Mouse (Mus musculus) MEL (cell line): ENCODE measurements around the gene Cbr4. TPM values are rescaled to one million over a fixed set of nuclear protein-coding genes. Genes with fewer than 3 reads are reported as not detected.

ENCODE experiments used
- DNase-seq: peaks from one replicate; pipeline ENCODE4 v3.0.0; 2011; ENCODE audit warnings: low read depth, low spot score
- H3K27ac ChIP-seq: 2 replicates; pipeline ENCODE4 v1.5.1; 2012; ENCODE audit warnings: low read depth, mild to moderate bottlenecking, control low read depth, low read length, moderate library complexity; ENCODE audit not compliant: control insufficient read depth
- H3K27me3 ChIP-seq, 2 experiments: fragments of 150-350 bp in 1 of 2; sonication (generic) in 1 of 2; 2 replicates each; pipeline ENCODE4 v1.6.1; 2012; ENCODE audit warnings: low read length in 2 of 2, mild to moderate bottlenecking in 2 of 2, improper control_type of control experiment in 1 of 2, moderate library complexity in 1 of 2; ENCODE audit not compliant: insufficient read depth in 2 of 2, control insufficient read depth in 1 of 2
- H3K36me3 ChIP-seq, 2 experiments: 2 replicates each; pipeline ENCODE4 v1.6.1; 2012 to 2014; ENCODE audit warnings: low read length in 2 of 2, improper control_type of control experiment in 1 of 2, inconsistent platforms in 1 of 2, mild to moderate bottlenecking in 1 of 2; ENCODE audit not compliant: insufficient read depth in 2 of 2, control insufficient read depth in 1 of 2
- H3K4me1 ChIP-seq, 2 experiments: fragments of 150-350 bp in 1 of 2; sonication (generic) in 1 of 2; 2 replicates each; pipeline ENCODE4 v1.6.1; 2012; ENCODE audit warnings: low read length in 2 of 2, improper control_type of control experiment in 1 of 2, mild to moderate bottlenecking in 1 of 2; ENCODE audit not compliant: insufficient read depth in 2 of 2, control insufficient read depth in 1 of 2
- H3K4me3 ChIP-seq, 2 experiments: fragments of 150-350 bp in 1 of 2; sonication (generic) in 1 of 2; 2 replicates each; pipeline ENCODE4 v1.5.1; 2012; ENCODE audit warnings: low read depth in 2 of 2, low read length in 2 of 2, mild to moderate bottlenecking in 2 of 2, moderate library complexity in 2 of 2, control low read depth in 1 of 2, improper control_type of control experiment in 1 of 2; ENCODE audit not compliant: control insufficient read depth in 1 of 2, insufficient read depth in 1 of 2
- H3K79me2 ChIP-seq: 2 replicates; pipeline ENCODE4 v1.6.1; 2012; ENCODE audit warnings: mild to moderate bottlenecking, low read length, moderate library complexity; ENCODE audit not compliant: control insufficient read depth, poor library complexity, insufficient read depth
- H3K9ac ChIP-seq: 2 replicates; pipeline ENCODE4 v1.6.1; 2012; ENCODE audit warnings: low read depth, mild to moderate bottlenecking, control low read depth, low read length, moderate library complexity; ENCODE audit not compliant: control insufficient read depth, poor library complexity, severe bottlenecking
- H3K9me3 ChIP-seq: fragments of 150-350 bp; sonication (generic); replicated peaks from 2 replicates; pipeline ENCODE4 v1.6.1; 2012; ENCODE audit warnings: mild to moderate bottlenecking, low read length, improper control_type of control experiment, moderate library complexity; ENCODE audit not compliant: insufficient read depth
- BHLHE40 ChIP-seq: IDR thresholded peaks from 2 replicates; pipeline ENCODE4 v1.6.1; 2012; ENCODE audit warnings: low read depth, mild to moderate bottlenecking, inconsistent platforms, low read length, improper control_type of control experiment, borderline replicate concordance
- CHD1 ChIP-seq: IDR thresholded peaks from 2 replicates; pipeline ENCODE4 v1.6.1; 2012; ENCODE audit warnings: low read depth, mild to moderate bottlenecking, inconsistent platforms, low read length, improper control_type of control experiment
- CHD2 ChIP-seq: IDR thresholded peaks from 2 replicates; pipeline ENCODE4 v1.6.1; 2011; ENCODE audit warnings: low read length, improper control_type of control experiment
- CTCF ChIP-seq, 3 experiments: IDR thresholded peaks in 2 of 3; conservative IDR thresholded peaks in 1 of 3; 2 replicates each; pipeline ENCODE4 v1.5.1; 2011 to 2012; ENCODE audit warnings: low read length in 3 of 3, low read depth in 2 of 3, mild to moderate bottlenecking in 2 of 3, improper control_type of control experiment in 1 of 3, inconsistent platforms in 1 of 3, mixed read lengths in 1 of 3, moderate library complexity in 1 of 3; ENCODE audit not compliant: control insufficient read depth in 1 of 3, insufficient read depth in 1 of 3, poor library complexity in 1 of 3, severe bottlenecking in 1 of 3
- E2F4 ChIP-seq: IDR thresholded peaks from 2 replicates; pipeline ENCODE4 v1.6.1; 2011; ENCODE audit warnings: low read depth, low read length, improper control_type of control experiment, borderline replicate concordance
- ELF1 ChIP-seq: IDR thresholded peaks from 2 replicates; pipeline ENCODE4 v1.6.1; 2014; ENCODE audit warnings: low read depth, mild to moderate bottlenecking, inconsistent platforms, low read length, improper control_type of control experiment, moderate library complexity
- EP300 ChIP-seq, 2 experiments: IDR thresholded peaks; 2 replicates each; pipeline ENCODE4 v1.6.1; 2011; ENCODE audit warnings: improper control_type of control experiment in 2 of 2, low read length in 2 of 2, low read depth in 1 of 2, mild to moderate bottlenecking in 1 of 2
- ETS1 ChIP-seq: IDR thresholded peaks from 2 replicates; pipeline ENCODE4 v1.6.1; 2012; ENCODE audit warnings: low read depth, mild to moderate bottlenecking, inconsistent platforms, low read length, improper control_type of control experiment, moderate library complexity
- GABPA ChIP-seq: IDR thresholded peaks from 2 replicates; pipeline ENCODE4 v1.6.1; 2012; ENCODE audit warnings: low read depth, mild to moderate bottlenecking, inconsistent platforms, low read length, improper control_type of control experiment, moderate library complexity
- HCFC1 ChIP-seq: IDR thresholded peaks from 2 replicates; pipeline ENCODE4 v1.6.1; 2012; ENCODE audit warnings: low read depth, mild to moderate bottlenecking, inconsistent platforms, low read length, improper control_type of control experiment, moderate library complexity
- JUND ChIP-seq: IDR thresholded peaks from 2 replicates; pipeline ENCODE4 v1.6.1; 2011; ENCODE audit warnings: low read depth, mild to moderate bottlenecking, improper control_type of control experiment, low read length
- KAT2A ChIP-seq: conservative IDR thresholded peaks from 2 replicates; pipeline ENCODE4 v1.6.1; 2012; ENCODE audit warnings: low read depth, low read length, improper control_type of control experiment, inconsistent platforms
- MAFK ChIP-seq: IDR thresholded peaks from 2 replicates; pipeline ENCODE4 v1.6.1; 2011; ENCODE audit warnings: low read depth, mild to moderate bottlenecking, low read length, improper control_type of control experiment, borderline replicate concordance
- MAX ChIP-seq: IDR thresholded peaks from 2 replicates; pipeline ENCODE4 v1.6.1; 2011; ENCODE audit warnings: low read length, improper control_type of control experiment
- MYB ChIP-seq: IDR thresholded peaks from 2 replicates; pipeline ENCODE4 v1.6.1; 2011; ENCODE audit warnings: mild to moderate bottlenecking, low read depth, low read length, improper control_type of control experiment
- MYC ChIP-seq: IDR thresholded peaks from 2 replicates; pipeline ENCODE4 v1.6.1; 2011; ENCODE audit warnings: low read depth, mild to moderate bottlenecking, low read length, improper control_type of control experiment, moderate library complexity
- NELFE ChIP-seq: IDR thresholded peaks from 2 replicates; pipeline ENCODE4 v1.6.1; 2011; ENCODE audit warnings: low read depth, low read length, improper control_type of control experiment
- NRF1 ChIP-seq: IDR thresholded peaks from 2 replicates; pipeline ENCODE4 v1.6.1; 2014; ENCODE audit warnings: low read depth, mild to moderate bottlenecking, inconsistent platforms, low read length, improper control_type of control experiment, moderate library complexity; ENCODE audit not compliant: poor library complexity, insufficient read depth, severe bottlenecking
- POLR2A ChIP-seq, 2 experiments: IDR thresholded peaks; 2 replicates each; pipeline ENCODE4 v1.6.1; 2011 to 2012; ENCODE audit warnings: low read length in 2 of 2, mild to moderate bottlenecking in 2 of 2, control low read depth in 1 of 2, improper control_type of control experiment in 1 of 2, low read depth in 1 of 2, moderate library complexity in 1 of 2; ENCODE audit not compliant: control insufficient read depth in 1 of 2, insufficient read depth in 1 of 2, poor library complexity in 1 of 2
- POLR2AphosphoS2 ChIP-seq: IDR thresholded peaks from 2 replicates; pipeline ENCODE4 v1.6.1; 2011; ENCODE audit warnings: low read length, improper control_type of control experiment
- RAD21 ChIP-seq: IDR thresholded peaks from 2 replicates; pipeline ENCODE4 v1.6.1; 2011; ENCODE audit warnings: mild to moderate bottlenecking, low read depth, low read length, improper control_type of control experiment
- RCOR1 ChIP-seq: IDR thresholded peaks from 2 replicates; pipeline ENCODE4 v1.6.1; 2012; ENCODE audit warnings: low read depth, mild to moderate bottlenecking, inconsistent platforms, low read length, improper control_type of control experiment
- SIN3A ChIP-seq: IDR thresholded peaks from 2 replicates; pipeline ENCODE4 v1.6.1; 2012; ENCODE audit warnings: low read length, improper control_type of control experiment, inconsistent platforms
- SMC3 ChIP-seq: IDR thresholded peaks from 2 replicates; pipeline ENCODE4 v1.6.1; 2011; ENCODE audit warnings: low read depth, low read length, improper control_type of control experiment
- TAL1 ChIP-seq: IDR thresholded peaks from 2 replicates; pipeline ENCODE4 v1.6.1; 2012; ENCODE audit warnings: mild to moderate bottlenecking, inconsistent platforms, low read length, moderate library complexity, mixed read lengths
- TBP ChIP-seq: IDR thresholded peaks from 2 replicates; pipeline ENCODE4 v1.8.0; 2011; ENCODE audit warnings: low read depth, low read length, improper control_type of control experiment
- TCF12 ChIP-seq: IDR thresholded peaks from 2 replicates; pipeline ENCODE4 v1.6.1; 2014; ENCODE audit warnings: low read depth, mild to moderate bottlenecking, inconsistent platforms, low read length, improper control_type of control experiment, moderate library complexity
- USF1 ChIP-seq: IDR thresholded peaks from 2 replicates; pipeline ENCODE4 v1.6.1; 2014; ENCODE audit warnings: low read depth, mild to moderate bottlenecking, inconsistent platforms, low read length, improper control_type of control experiment, moderate library complexity
- ZC3H11A ChIP-seq: IDR thresholded peaks from 2 replicates; pipeline ENCODE4 v1.6.1; 2012; ENCODE audit warnings: low read depth, mild to moderate bottlenecking, inconsistent platforms, low read length, improper control_type of control experiment
- ZKSCAN1 ChIP-seq: IDR thresholded peaks from 2 replicates; pipeline ENCODE4 v1.6.1; 2012; ENCODE audit warnings: low read depth, mild to moderate bottlenecking, inconsistent platforms, low read length, improper control_type of control experiment, moderate library complexity
- ZMIZ1 ChIP-seq: IDR thresholded peaks from 2 replicates; pipeline ENCODE4 v1.6.1; 2012; ENCODE audit warnings: low read depth, mild to moderate bottlenecking, inconsistent platforms, low read length, improper control_type of control experiment, moderate library complexity
- ZNF384 ChIP-seq: IDR thresholded peaks from 2 replicates; pipeline ENCODE4 v1.6.1; 2012; ENCODE audit warnings: low read depth, mild to moderate bottlenecking, inconsistent platforms, low read length, improper control_type of control experiment
- polyA plus RNA-seq, 2 experiments: library from polyadenylated mRNA; stranded (reverse) in 1 of 2; unstranded in 1 of 2; fragments of >175 nt in 1 of 2; fragments of >200 nt in 1 of 2; gene quantifications; 2 replicates each; pipeline versions ENCODE4 v1.2.1 to v1.2.4; 2012; ENCODE audit warnings: low replicate concordance in 2 of 2, low read depth in 1 of 2; ENCODE audit not compliant: insufficient read length in 2 of 2, insufficient read depth in 1 of 2, missing spikeins in 1 of 2
- total RNA-seq: library from RNA; depleted of rRNA; stranded (reverse); fragments of 300-350 nt; gene quantifications from 2 replicates; pipeline ENCODE4 v1.2.3, GENCODE M21; 2012

Cbr4 gene
- total and polyA plus RNA-seq, 3 experiments, result 15.4 to 15.8 TPM; not detected in 1

- H3K4me3 ChIP-seq, result peak overlapping the region; percentile 62 to 81
Observed at GRCm38 (mm10) chr8:61517502-61518185, 30.1 kb downstream of the Cbr4 start.

GRCm38 (mm10) chr8:61522132-61522531 lies 34.6 kb downstream of the Cbr4 start:
- Histone ChIP-seq H3K9ac (no peak overlapping the region), H3K27ac (no peak overlapping the region), H3K27me3 (no peaks in the 10 kb centered on the region), H3K9me3 (no peaks in the 10 kb centered on the region), H3K4me3 (no peak overlapping the region), H3K4me1 (peaks cover 5 to 6% of the 10 kb centered on the region in 2 experiments), H3K79me2 (no peaks in the 10 kb centered on the region), H3K36me3 (peaks cover 0 to 5% of the 10 kb centered on the region in 2 experiments; a peak in 2 of 4 replicates)
- DNase-seq, result peak; percentile 58
- TF ChIP-seq GABPA (no peak), MAFK (no peak), RAD21 (peak; percentile 64), EP300 (IDR thresholded peaks at IDR 0.05; ENCODE audit: low read depth in 1 of 2, low read length in 2 of 2) (no peak), TCF12 (no peak), ZNF384 (peak; percentile 76), JUND (no peak), RCOR1 (no peak), ZC3H11A (peak; percentile 27; the same call in 1 of the 2 replicates), E2F4 (no peak), USF1 (no peak), CTCF (IDR thresholded peaks at IDR 0.05 in 2 of 3, conservative IDR thresholded peaks at IDR 0.05 in 1 of 3; ENCODE audit: control insufficient read depth in 1 of 3, insufficient read depth in 1 of 3, low read depth in 2 of 3, low read length in 3 of 3, poor library complexity in 1 of 3, severe bottlenecking in 1 of 3) (peak in 2 of 3 experiments; percentile 47 to 72; a peak in 4 of 6 replicates), TAL1 (no peak), SMC3 (peak; percentile 75)

More at GRCm38 (mm10) chr8:61517502-61518185, 30.1 kb downstream of the Cbr4 start:
- TF ChIP-seq HCFC1, result peak; percentile 61; the same call in 1 of the 2 replicates
- no peak for TF ChIP-seq RAD21
- TF ChIP-seq CHD2, result no peak
- TF ChIP-seq TBP, result 0 out of 2 replicates have a peak, but pooled peaks have one; percentile 39
- TF ChIP-seq NELFE, result 0 out of 2 replicates have a peak, but pooled peaks have one; percentile 39
- no peak for TF ChIP-seq ZNF384
- TF ChIP-seq MAX, result peak; percentile 50; the same call in 1 of the 2 replicates
- TF ChIP-seq SIN3A, result peak; percentile 40; the same call in 1 of the 2 replicates
- TF ChIP-seq ZMIZ1, result no peak
- TF ChIP-seq NRF1, result 0 out of 2 replicates have a peak, but pooled peaks have one; percentile 28
- no peak for TF ChIP-seq RCOR1
- peak; percentile 38 to 52; a peak in 2 of 4 replicates for TF ChIP-seq POLR2A (IDR thresholded peaks at IDR 0.05; ENCODE audit: control insufficient read depth in 1 of 2, insufficient read depth in 1 of 2, low read depth in 1 of 2, low read length in 2 of 2, poor library complexity in 1 of 2)
- TF ChIP-seq JUND, result no peak
- no peak for TF ChIP-seq ZKSCAN1
- no peak for TF ChIP-seq TCF12
- no peak for TF ChIP-seq BHLHE40
- 0 out of 2 replicates have a peak, but pooled peaks have one; percentile 45 for TF ChIP-seq ELF1
- TF ChIP-seq MYB, result no peak
- TF ChIP-seq GABPA, result no peak
- peak; percentile 11; the same call in 1 of the 2 replicates for TF ChIP-seq ETS1
- no peak; the same call in 1 of the 2 replicates for TF ChIP-seq SMC3
- TF ChIP-seq POLR2AphosphoS2, result no peak
- TF ChIP-seq MAFK, result no peak
- TF ChIP-seq EP300 (IDR thresholded peaks at IDR 0.05; ENCODE audit: low read depth in 1 of 2, low read length in 2 of 2), result 0 out of 4 replicates have a peak, but pooled peaks of 1 of the 2 experiments have one; percentile 5
- TF ChIP-seq CHD1, result no peak
- TF ChIP-seq MYC, result 0 out of 2 replicates have a peak, but pooled peaks have one; percentile 17
- no peak; the same call in 1 of the 2 replicates for TF ChIP-seq KAT2A
- Histone ChIP-seq H3K9ac (peak overlapping the region; percentile 66), H3K9me3 (no peaks in the 10 kb centered on the region), H3K4me1 (peaks cover 5 to 6% of the 10 kb centered on the region in 2 experiments), H3K27me3 (no peaks in the 10 kb centered on the region), H3K36me3 (peaks cover 0 to 8% of the 10 kb centered on the region in 2 experiments; a peak in 2 of 4 replicates), H3K79me2 (no peaks in the 10 kb centered on the region), H3K27ac (peak overlapping the region; percentile 38)
- peak; percentile 87 for DNase-seq
